Mouse (Mus musculus) small intestine, adult 2 months (tissue): ENCODE data around the gene Fstl3. TPM values are rescaled to one million over a fixed set of nuclear protein-coding genes. Genes with fewer than 3 reads are reported as not detected.

ENCODE experiments used
- H3K27ac ChIP-seq: fragments of 200-500 bp; 2 replicates; pipeline ENCODE4 v1.5.1; 2012; ENCODE audit warnings: low read depth, low read length, control low read depth, inconsistent platforms; ENCODE audit not compliant: insufficient read depth
- H3K27me3 ChIP-seq: fragments of 200-500 bp; 2 replicates; pipeline ENCODE4 v1.6.1; 2012; ENCODE audit warnings: mild to moderate bottlenecking, moderate library complexity, low read length, inconsistent platforms; ENCODE audit not compliant: control insufficient read depth, insufficient read depth
- H3K36me3 ChIP-seq: fragments of 200-500 bp; 2 replicates; pipeline ENCODE4 v1.6.1; 2012; ENCODE audit warnings: mild to moderate bottlenecking, low read length, control low read depth, inconsistent platforms; ENCODE audit not compliant: control insufficient read depth, insufficient read depth
- H3K4me1 ChIP-seq: fragments of 200-500 bp; 2 replicates; pipeline ENCODE4 v1.6.1; 2012; ENCODE audit warnings: low read length, inconsistent platforms, mixed read lengths; ENCODE audit not compliant: control insufficient read depth, insufficient read depth, insufficient read length
- H3K4me3 ChIP-seq: fragments of 200-500 bp; 2 replicates; pipeline ENCODE4 v1.5.1; 2012; ENCODE audit warnings: low read depth, mild to moderate bottlenecking, control low read depth, inconsistent platforms, low read length, moderate library complexity
- CTCF ChIP-seq: fragments of 200-500 bp; IDR thresholded peaks from 2 replicates; pipeline ENCODE4 v1.5.1; 2012; ENCODE audit warnings: low read depth, mild to moderate bottlenecking, control low read depth, inconsistent platforms, low read length, moderate library complexity, mixed read lengths; ENCODE audit not compliant: insufficient replicate concordance, insufficient read length; ENCODE audit errors: extremely low read depth
- POLR2A ChIP-seq: fragments of 200-500 bp; IDR thresholded peaks from 2 replicates; pipeline ENCODE4 v1.6.1; 2012; ENCODE audit warnings: low read depth, mild to moderate bottlenecking, control low read depth, inconsistent platforms, low read length, moderate library complexity
- WGBS: fragments of 180-500 bp; shearing (Covaris S2); methylation state at CpG from one replicate; pipeline ENCODE4 v1.1.7; 2018; 5-methylcytosine and 5-hydroxymethylcytosine counted together
- polyA plus RNA-seq: library from polyadenylated mRNA; depleted of rRNA; stranded (reverse); fragments of >200 nt; gene quantifications from 2 replicates; pipeline ENCODE4 v1.2.3, GENCODE M21; 2012

Gene Fstl3
- polyA plus RNA-seq, 1 experiment = 19.6 TPM

DNA sequence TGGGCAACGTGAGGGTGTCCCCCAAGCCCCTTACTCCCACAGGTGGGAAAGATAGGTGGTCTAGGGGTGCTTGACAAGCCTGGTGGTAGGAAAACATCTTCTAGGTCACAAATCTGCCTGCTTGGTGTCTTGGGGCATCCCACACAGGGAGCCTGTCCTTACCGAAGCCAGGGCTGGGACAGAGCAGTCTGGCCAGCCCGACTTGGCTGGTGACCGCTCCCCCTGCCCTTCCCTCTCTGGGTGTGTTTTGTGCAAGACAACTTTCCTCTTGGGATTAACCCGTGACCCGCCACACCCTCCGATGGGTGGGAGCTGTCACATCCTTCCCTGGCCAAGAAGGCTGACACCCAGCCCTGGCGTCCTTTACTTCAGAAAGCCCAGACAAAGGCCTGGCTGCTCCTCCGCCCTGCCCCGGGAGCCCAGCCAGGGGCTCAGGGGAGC, 17.4 kb downstream of the Fstl3 start:
- 27% methylated on average over 10 of the region's 10 CpGs for WGBS
- peak overlapping the region; percentile 72 for H3K4me3 ChIP-seq
- H3K27ac ChIP-seq = peak overlapping the region; percentile 73
- no peaks in the 10 kb centered on the region for H3K27me3 ChIP-seq
- H3K4me1 ChIP-seq = peaks cover 29% of the 10 kb centered on the region
- no peak for TF ChIP-seq CTCF
- TF ChIP-seq POLR2A = no peak
- no peaks in the 10 kb centered on the region for H3K36me3 ChIP-seq

DNA sequence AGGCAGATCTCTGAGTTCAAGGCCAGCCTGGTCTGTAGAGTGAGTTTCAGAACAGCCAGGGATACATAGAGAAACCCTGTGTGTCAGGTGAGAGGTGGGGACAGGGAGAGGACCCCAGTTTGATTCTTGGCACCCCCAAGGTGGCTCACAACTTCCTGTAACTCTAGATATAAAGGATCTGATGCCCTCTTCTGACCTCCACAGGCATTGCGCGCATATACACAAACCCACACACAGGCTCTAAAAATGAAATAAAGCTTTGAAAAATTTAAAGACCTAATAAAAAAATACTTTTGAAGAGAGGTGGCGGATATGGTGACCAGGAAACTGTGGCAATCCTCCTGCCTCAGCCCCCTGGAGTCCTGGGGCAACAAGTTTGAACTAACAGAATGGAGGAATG, 18.8 kb downstream of the Fstl3 start:
- Histone ChIP-seq H3K4me3 (no peak overlapping the region), H3K4me1 (peaks cover 29% of the 10 kb centered on the region), H3K27ac (no peak overlapping the region), H3K36me3 (no peaks in the 10 kb centered on the region), H3K27me3 (no peaks in the 10 kb centered on the region)
- WGBS = 98% methylated on average over 3 of the region's 3 CpGs
- TF ChIP-seq CTCF = no peak
- TF ChIP-seq POLR2A = no peak

DNA sequence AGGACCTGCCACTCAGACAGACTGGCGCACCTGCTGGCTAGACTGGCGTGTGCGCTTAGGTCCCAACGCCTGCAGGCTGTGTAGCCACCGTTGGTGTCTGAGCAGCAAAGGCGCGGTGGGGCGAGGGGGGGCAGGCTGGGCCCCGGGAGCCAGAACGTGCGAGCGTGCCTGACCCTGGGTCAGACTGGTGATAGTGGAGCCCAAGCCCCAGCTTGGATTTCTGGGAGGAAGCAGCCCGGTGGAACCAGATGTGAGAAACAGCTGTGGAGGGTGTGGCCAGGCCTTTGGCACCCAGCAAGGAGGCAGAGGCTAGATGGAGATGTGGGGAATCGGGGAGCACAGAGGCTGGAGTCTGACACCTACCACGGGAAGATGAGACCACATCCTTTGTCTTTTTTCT, 20.3 kb downstream of the Fstl3 start:
- Histone ChIP-seq H3K36me3 (no peaks in the 10 kb centered on the region), H3K4me1 (peaks cover 35% of the 10 kb centered on the region), H3K27me3 (no peaks in the 10 kb centered on the region), H3K4me3 (no peak overlapping the region), H3K27ac (peak overlapping the region; percentile 67; the same call in 1 of the 2 replicates)
- WGBS = 15% methylated on average over 15 of the region's 15 CpGs
- TF ChIP-seq POLR2A (no peak), CTCF (no peak)

DNA sequence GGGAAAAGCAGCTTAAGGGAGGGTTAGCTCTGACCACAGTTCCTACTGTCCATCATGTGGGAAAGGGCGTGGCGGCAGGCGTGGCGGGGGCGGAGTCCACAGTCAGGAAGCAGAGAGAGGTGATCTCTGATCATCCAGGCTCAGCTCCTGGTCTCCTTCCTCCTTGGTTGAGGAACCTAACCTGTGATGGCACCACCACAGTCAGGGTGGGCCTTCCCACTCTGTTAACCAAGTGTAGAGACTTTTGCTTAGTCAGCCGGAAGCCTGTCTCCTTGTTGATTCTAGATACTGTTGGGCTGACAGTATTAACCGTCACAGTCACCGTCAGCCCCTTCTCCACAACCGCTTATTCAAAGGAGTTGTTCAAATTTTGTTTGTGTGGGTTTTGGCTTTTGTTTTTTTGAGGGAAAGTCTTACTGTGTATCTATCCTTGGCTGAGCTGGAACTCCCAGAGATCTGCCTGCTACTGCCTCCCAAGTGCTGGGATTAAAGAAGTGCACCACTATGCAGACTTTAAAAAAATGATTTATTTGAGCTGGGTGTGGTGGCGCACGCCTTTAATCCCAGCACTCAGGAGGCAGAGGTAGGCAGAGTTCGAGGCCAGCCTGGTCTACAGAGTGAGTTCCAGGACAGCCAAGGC, 21.3 kb downstream of the Fstl3 start:
- peaks cover 41% of the 10 kb centered on the region for H3K4me1 ChIP-seq
- WGBS = 67% methylated on average over 12 of the region's 12 CpGs
- peak overlapping the region; percentile 67 for H3K27ac ChIP-seq
- no peak overlapping the region for H3K4me3 ChIP-seq
- TF ChIP-seq CTCF (no peak), POLR2A (no peak)
- no peaks in the 10 kb centered on the region for H3K27me3 ChIP-seq
- H3K36me3 ChIP-seq = no peaks in the 10 kb centered on the region

DNA sequence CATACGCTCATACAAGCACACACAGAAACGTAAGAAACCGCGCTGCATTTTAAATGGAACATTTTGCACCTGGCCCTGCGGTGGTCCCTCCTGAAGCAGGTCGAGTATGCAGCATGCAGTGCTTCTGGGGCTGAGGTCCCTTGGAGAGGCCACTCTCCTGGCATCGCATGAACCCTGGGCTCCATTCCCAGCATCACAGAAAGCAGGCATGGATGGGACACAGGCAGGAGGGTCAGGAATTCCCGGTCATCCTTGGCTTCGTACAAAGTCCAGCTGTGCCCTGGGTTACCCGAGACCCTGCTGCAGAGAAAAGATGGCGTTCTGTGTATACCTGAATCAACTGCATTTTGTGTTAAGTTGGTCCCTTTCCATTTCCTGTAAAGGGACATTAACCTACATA, 23.4 kb downstream of the Fstl3 start:
- no peak overlapping the region for H3K27ac ChIP-seq

DNA sequence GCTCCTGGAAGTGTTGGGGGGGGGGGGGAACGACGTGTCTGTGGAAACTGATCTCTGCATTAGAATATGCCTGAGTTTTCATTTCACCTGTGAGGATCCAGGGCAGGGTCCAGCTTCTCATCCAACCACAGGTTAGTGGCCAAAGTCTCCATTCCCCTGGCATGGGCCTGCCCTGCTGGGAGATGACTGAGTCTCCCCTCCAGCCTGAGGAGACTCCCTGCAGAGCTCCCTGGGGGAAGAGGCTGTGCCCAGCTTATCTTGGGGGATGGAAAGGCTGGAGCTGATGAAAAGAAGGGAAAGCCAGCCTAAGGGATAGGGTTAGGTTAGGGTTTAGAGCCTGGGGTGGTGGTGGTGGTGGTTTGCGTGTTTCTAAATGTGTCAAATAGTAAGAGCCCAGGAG, 24.8 kb downstream of the Fstl3 start:
- 61% methylated on average over 3 of the region's 3 CpGs for whole genome bisulfite sequencing
- Histone ChIP-seq H3K36me3 (no peaks in the 10 kb centered on the region), H3K27ac (0 out of 2 replicates have a peak overlapping the region, but pooled peaks have one; percentile 14), H3K4me3 (no peak overlapping the region), H3K27me3 (no peaks in the 10 kb centered on the region), H3K4me1 (peaks cover 28% of the 10 kb centered on the region)
- TF ChIP-seq CTCF = no peak
- no peak for TF ChIP-seq POLR2A

More for the DNA sequence above, 23.4 kb downstream of the Fstl3 start:
- no peak overlapping the region for H3K4me3 ChIP-seq
- H3K4me1 ChIP-seq = peaks cover 28% of the 10 kb centered on the region
- 80% methylated on average over 11 of the region's 11 CpGs for WGBS
- TF ChIP-seq POLR2A = no peak
- no peak for TF ChIP-seq CTCF
- H3K36me3 ChIP-seq = no peaks in the 10 kb centered on the region
- no peaks in the 10 kb centered on the region for H3K27me3 ChIP-seq

DNA sequence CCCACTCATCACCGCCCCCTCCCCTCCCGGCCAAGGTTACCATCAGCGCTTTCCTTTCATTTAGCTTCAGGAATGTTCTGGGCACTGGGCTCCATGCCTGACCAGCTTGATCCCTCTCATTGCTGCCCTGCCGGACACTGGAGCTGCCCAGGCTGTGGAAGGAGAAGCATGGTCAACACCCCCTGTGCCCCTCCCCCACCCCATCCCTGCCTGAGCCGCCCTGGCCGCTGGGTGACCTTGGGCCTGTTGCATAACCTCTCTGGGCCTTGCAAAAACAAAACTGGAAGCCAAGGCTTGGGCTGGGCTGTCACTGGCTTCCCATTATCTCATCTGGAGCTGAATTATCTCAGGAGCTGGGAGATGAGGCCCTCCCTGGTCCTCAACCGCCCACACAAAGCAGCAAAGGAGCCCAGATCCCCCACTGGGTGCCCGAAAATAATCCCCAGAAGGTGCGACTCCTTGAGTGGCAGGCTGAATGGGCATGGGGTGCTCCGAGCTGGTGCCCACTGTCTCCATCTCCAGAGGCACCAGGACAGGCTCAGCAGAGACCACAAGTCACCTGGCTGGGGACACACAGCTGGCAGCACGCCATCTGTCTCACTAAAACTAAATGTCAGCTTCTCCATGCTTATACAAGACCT, 25.4 kb downstream of the Fstl3 start:
- WGBS = 48% methylated on average over 11 of the region's 11 CpGs
- TF ChIP-seq CTCF (no peak), POLR2A (no peak)
- Histone ChIP-seq H3K27ac (peak overlapping the region; percentile 55), H3K27me3 (no peaks in the 10 kb centered on the region), H3K4me3 (no peak overlapping the region), H3K4me1 (peaks cover 23% of the 10 kb centered on the region), H3K36me3 (no peaks in the 10 kb centered on the region)
